11 mouse cellular contexts compared by ENCODE assay signal in genomic region chr6:31070966-31071365, GRCm38 (mm10).
"Had no signal": no experiment of that assay in that cellular context is flagged by ENCODE, and none has a peak within 500 bp of the region (broad histone marks: within the 10 kb centered on the region; RNA-seq: fewer than 3 reads in every experiment).

No protein-coding gene starts in this region.

- H3K27me3 ChIP-seq: limb, embryonic 15.5 days; liver, embryonic 12.5 days; neural tube, embryonic 15.5 days had no signal

- H3K27ac ChIP-seq: kidney, postnatal 0 days; limb, embryonic 15.5 days; liver, embryonic 12.5 days; midbrain, embryonic 10.5 days; neural tube, embryonic 15.5 days had no signal

- H3K4me3 ChIP-seq: limb, embryonic 15.5 days; liver, embryonic 12.5 days; midbrain, embryonic 10.5 days; myocyte; neural tube, embryonic 15.5 days had no signal

- DNase-seq: kidney, adult 11 months; kidney, adult 9 months; left cerebral cortex, postnatal 4 days; lung, postnatal 4 days; thymus, postnatal 4 days had no signal

- H3K36me3 ChIP-seq: limb, embryonic 15.5 days; midbrain, embryonic 10.5 days; neural tube, embryonic 15.5 days had no signal

- ATAC-seq: liver, embryonic 12.5 days had no signal

- H3K9ac ChIP-seq: limb, embryonic 15.5 days; liver, embryonic 12.5 days; neural tube, embryonic 15.5 days had no signal

- H3K4me2 ChIP-seq: limb, embryonic 15.5 days; liver, embryonic 12.5 days; neural tube, embryonic 15.5 days had no signal

- H3K9me3 ChIP-seq: limb, embryonic 15.5 days; liver, embryonic 12.5 days; midbrain, embryonic 10.5 days; neural tube, embryonic 15.5 days had no signal
